Mouse (Mus musculus) B cell, adult 62 days (primary cell): ENCODE measurements around the gene Pde2a. TPM values are rescaled to one million over a fixed set of nuclear protein-coding genes. Genes with fewer than 3 reads are reported as not detected.

ENCODE experiments used
- total RNA-seq: library from RNA; stranded (reverse); gene quantifications from 4 replicates; pipeline ENCODE4 v1.2.4, GENCODE M21; 2023

Pde2a gene
- 45.8 to 70.9 TPM (median 55.5 TPM) in 4 replicates for total RNA-seq

DNA sequence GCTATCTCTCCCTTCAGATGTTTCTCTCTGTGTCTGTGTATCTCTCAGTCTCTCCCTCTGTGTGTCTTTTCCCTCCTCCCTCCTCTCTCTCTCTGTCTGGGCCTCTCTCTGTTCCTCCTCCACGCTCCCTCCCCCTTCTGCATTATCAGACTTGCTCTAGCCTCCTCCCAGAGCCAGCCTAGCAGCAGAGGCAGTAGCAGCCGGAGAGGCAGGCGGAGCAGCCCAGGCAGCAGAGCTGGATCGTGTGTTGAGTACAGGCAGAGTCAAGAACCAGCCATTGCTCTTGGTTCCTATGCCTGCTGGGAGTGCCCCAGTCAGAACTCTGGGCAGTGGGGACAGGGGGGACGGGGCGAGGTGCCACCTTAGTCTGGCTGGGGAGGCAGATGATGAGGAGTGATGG is at the start of gene Pde2a:
Gene Pde2a, plus strand, starts transcription at position 163 of the 400 bp plus-strand sequence.

DNA sequence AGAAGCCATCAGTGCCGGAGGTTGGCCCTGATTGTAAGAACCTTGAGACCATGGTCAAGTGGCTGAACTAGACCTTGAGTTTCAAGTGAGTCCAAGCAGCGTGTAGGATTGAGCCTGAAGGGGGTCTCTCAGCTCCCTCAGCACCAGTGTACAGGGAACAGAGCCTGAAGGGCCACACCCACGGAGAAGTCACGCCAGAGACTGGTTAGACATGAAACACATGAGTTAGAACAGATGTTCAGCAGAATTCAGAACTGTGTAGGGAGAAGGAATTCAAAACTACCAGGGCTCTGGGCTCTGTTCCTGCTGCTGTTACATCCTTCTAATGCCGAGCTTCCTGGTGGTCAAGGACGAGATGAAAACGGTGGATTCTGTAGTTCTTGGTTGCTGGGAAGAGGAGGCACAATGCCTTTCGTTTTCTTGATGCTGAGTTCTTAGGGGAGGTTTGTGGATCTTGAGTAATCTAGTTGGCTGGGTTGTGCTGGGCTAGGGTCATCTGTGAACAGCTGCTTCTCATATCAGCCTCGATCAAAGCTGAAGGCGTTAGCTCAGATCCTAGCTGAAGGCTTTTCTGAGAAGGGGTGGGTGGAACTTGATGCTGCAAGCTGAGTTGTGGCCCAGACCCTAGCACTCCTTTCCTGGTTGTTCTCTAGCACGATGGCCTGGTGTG is 11.1 kb upstream of the Pde2a start, which contains the start of gene Gm45837:
Gene Gm45837, plus strand, starts transcription at position 620 of the 670 bp plus-strand sequence.

Other genes with a start within 250 kb of the Pde2a start
- 136 to 154 TPM (median 145 TPM) in 4 replicates for gene Atg16l2, start 119.4 kb upstream of the Pde2a start, total RNA-seq
- gene Stard10, start 104.6 kb upstream of the Pde2a start, total RNA-seq = 30.2 to 42.0 TPM (median 32.7 TPM) in 4 replicates
- gene Arap1, start 73.6 kb upstream of the Pde2a start, total RNA-seq = 458 to 521 TPM (median 459 TPM) in 4 replicates
- gene Gm45837, start 10.8 kb upstream of the Pde2a start, total RNA-seq = 10.9 to 24.1 TPM (median 21.0 TPM) in 4 replicates
- 0.21 TPM in 1 of 4 replicates, not detected in the others for gene Art2b, start 163.9 kb downstream of the Pde2a start, total RNA-seq
- gene Clpb, start 241.9 kb downstream of the Pde2a start, total RNA-seq = 14.1 to 20.2 TPM (median 16.1 TPM) in 4 replicates